Mouse (Mus musculus): ENCODE results near the gene Ide.

The Ide gene

DNA sequence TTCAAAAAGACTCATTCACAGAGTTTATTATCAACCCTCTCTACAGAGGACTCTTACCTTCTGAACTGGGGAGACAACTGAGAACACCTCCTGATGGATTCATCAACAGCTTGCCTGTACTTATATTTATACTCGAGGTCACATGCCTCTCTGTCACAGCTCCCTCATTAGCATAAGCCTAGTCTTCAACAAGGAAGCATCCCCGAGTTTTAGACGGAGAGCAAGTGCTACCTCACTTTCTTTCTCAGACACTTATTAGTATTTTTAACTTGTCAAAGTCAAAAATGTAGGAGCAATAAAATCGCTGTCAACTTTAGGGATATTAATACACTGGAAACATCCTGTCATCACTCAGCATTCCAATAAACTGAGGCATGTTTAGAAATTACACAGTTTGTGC lies at the start of gene Ide:
Gene Ide, minus strand, starts transcription at position 101 of the 400 bp plus-strand sequence.
- DNase-seq (ENCODE audit: low read depth, low spot score) = peak; percentile 47

DNA sequence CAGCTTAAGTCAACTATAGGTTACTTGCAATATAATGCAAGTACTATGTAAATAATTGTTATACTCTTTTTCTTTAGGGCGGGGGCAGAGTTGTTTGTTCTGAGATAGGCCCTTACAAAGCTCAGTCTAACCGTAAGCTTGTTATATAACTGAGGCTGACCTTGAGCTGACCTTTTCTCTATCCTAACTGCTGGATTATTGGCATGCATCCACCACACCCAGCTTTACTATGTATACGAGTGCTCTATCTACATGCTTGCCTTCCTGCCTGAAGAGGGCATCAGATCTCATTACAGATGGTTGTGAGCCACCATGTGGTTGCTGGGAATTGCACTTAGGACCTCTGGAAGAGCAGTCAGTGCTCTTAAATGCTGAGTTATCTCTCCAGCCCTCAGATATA lies 48.5 kb upstream of the Ide start:
- DNase-seq (ENCODE audit: low read depth, low spot score) = no peak

DNA sequence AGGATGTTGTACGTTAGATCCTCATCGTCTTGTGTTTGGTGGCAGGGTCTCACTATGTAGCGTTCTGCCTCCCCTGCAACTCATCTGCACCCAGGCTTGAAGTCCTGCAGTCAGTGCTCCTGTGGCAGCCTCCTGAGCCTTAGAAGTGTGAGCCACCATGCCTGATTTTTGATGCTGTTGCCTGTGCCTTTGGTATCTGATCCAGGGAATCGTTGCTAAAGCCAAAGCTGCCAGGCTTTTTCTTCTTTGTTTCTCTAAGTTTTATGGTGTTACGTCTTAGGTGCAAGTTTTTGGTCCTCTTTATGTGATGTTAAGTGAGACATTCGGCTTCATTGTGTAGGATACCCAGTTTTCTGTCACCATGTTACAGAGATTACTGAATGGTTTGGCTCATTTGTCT lies 41.2 kb upstream of the Ide start:
- no peak for DNase-seq (ENCODE audit: low read depth, low spot score)

DNA sequence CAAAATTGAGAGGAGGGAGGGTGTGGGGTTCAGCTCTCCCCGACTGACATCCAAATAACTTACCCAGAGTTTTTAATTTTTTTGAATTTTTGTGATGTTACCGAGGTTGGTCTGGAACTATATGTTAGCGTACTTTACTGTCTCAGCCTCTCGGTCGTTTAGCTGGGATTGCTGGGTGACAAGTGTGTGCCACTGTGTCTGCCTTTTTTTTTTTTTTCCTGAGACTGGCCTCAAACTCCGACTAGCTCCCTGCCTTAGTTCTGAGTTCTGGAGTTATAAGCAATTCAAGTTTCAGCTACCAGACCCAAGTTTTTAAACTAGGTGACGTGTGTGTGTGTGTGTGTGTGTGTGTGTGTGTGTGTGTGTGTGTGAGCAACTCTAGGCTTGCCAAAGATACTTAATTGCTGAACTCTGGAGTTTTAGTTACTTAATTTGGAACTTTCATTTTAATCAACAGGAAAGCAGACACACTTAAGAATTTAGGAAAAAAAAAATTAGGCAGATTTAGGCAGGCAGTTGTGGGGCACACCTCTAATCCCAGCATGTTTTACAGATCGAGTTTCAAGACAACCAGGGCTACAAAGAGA lies 39.8 kb upstream of the Ide start:
- no peak for DNase-seq (ENCODE audit: low read depth, low spot score)

DNA sequence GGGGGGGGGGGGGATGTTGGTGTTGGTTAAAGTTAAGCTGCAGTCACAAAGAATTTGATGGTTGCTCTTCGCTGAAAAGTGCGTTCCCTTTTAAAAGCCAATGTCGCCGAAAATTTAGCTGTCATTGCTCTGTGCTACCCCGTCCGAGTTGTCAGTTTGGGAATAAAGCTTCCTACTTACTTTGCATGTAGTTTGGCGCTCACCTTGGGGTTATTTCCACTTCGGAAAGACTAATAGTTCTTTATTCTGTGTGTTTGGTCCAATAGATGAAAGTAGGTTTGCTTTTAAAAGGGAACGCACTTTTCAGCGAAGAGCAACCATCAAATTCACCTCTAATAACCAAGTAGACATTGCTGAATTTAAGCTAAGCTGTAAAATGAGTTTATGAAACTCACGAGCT lies 39.2 kb upstream of the Ide start:
- DNase-seq (ENCODE audit: low read depth, low spot score) = no peak

DNA sequence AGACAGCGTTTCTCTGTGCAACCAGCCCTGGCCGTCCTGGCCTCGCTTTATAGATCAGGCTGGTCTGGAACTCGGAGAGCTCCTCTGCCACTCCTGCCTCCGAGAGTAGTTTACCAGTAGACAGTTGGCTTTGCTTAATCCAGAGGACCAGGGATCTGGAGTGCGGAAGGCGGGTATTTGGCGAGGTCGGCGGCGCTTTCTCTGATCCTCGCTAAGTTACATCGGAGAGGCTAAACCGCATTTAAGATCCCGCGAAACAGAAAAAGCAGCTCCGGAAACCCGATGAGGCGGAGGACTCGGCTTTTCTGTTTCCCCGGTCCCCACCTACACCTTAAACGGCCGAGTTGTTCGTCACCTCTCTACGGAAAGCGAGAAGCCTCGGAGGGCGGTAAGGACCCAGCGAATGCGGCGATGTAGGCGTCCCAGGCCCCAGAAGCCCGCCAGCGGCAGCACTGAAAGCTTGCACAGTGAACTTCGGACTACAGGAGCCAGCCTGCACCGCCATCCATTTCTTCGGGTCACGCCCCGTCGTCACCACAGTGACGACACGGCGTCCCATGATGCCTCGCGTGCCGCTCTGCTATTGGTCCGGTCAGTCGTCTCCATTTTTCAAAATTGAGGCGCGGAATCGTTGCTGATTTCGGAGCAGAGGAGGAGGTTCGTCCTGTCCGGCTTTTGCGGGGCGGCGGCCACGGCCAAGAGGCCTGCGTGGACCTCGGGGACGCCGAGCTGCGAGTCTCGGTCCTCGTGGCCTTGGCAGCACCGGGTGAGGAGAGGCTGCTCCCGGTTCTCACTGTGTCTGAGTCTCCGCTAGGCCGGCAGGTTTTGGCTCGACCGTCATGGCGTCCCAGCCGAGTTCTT lies 38.3 kb upstream of the Ide start, which contains the start of gene Kif11:
Gene Kif11, plus strand, starts transcription at position 649 of the 861 bp plus-strand sequence.
- peak; percentile 99 for DNase-seq (ENCODE audit: low read depth, low spot score)

DNA sequence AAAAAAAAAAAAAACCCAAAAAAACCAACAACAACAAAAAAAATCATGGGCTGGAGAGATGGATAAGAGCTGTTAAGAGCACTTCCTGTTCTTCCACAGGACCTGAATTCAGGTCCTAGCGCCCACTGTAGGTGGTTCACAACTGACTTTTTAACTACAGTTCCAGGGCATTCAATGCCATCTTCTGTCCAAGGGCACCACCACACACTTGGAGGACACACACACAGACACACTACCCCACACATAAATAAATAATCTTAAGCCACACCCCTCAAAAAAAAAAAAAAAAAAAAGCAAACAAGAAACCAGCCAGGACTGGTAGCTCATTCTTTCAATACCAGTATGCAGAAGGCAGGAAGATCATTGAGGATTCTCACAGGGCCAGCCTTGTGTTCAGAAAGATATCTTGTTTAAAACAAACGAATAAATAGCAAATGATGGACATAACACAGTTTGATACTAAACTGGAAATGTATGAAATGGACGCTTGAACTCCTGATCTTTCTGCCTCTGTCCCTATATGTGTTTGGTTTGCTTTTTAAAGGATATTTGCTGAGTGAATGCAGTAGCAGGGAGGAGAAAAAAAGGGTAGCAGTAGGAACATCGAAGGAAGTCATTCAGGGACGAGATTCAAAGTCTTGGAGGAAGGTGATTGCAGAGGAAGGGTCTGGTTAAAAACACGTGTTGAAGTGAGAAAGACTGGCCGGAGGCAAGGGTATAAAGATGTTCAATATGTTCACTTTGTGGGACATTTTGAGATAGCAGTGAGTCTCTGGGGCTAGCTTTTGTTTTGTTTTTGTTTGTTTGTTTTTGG lies 37.5 kb upstream of the Ide start:
- peak; percentile 8 for DNase-seq (ENCODE audit: low read depth, low spot score)

DNA sequence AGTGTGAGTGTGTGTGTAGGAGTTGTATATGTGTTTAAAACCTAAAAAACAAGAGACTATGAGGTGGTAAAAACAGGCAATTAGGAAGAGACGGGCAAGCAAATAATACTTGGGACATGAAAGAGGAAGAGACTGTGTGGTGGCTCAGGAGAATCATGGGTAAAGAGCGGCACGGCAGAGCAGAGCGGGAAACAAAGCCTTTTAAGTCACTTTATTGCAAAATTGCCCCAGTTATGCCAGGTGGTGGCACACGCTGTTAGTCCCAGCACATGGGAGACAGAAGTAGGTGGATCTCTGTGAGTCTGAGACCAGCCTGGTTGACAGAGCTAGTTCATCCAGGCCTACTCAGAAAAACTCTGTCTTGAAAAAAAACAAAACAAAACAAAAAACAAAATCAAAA lies 32.7 kb upstream of the Ide start:
- DNase-seq (ENCODE audit: low read depth, low spot score) = peak; percentile 34

DNA sequence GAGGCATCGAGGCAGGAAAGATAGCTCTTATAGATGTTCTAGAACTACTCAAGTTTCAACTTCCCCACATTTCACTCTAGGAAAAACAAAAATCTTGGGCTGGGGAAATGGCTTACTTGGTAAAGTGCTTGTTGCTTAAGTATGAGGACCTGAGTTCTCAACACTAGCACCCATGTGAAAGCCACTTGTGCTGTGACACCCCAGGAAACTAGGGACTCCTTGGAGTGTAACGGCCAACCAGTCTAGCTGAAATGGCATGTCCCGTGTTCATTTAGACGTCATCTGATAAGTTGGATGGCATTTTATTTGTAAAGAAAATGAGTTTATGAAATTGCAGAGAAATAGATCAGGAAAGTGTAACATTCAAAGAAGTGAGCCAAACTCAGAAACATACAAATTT lies 32.3 kb upstream of the Ide start:
- no peak for DNase-seq (ENCODE audit: low read depth, low spot score)

DNA sequence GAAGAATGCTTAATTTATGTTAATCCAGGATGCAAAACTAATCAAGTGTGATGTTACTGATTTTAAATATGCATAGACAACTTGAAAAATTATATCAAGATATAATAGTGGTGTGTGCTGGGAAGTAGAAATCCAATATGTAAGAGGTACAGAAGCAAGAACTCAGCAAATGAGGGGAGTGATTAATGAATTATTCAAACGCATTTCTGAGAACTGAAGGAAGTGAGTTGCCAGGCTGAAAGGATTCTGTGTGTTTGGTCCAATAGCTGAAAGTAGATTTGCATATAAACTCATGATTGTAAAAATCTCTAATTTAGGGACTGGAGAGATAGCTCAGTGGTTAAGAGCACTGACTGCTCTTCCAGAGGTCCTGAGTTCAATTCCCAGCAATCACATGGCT lies 31.3 kb upstream of the Ide start:
- no peak for DNase-seq (ENCODE audit: low read depth, low spot score)

DNA sequence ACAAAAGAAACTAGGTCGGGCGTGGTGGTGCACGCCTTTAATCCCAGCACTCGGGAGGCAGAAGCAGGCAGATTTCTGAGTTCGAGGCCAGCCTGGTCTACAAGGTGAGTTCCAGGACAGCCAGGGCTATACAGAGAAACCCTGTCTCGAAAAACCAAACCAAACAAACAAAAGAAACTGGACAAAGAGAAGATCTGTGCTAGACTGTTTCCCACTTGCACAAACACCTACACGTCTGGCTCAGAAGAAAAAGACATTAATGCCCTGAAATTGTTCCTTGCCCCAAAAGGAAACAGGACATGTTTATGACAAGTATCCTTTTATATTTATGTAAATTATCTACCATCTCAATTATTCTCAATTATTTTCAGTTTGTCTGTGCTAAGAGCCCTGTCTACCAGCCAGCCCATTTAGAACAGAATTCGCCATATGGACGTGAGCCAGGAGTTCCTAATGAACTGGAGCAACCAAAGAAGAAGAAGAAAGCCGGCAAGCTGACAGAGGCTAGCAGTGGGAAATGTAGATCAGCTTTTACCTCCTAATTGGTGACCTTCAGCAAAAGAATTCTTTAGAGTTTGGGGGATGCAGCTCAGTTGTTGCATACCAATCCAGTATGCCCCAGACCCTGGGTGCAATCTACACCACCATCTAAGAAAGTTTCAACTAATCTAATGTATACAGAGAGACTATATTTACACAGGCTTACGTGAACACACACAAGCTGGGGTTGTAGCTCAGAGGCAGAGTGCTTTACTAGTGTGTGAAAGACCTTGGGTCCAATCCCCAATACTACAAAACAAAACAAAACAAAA lies 25.7 kb upstream of the Ide start:
- peak; percentile 47 for DNase-seq (ENCODE audit: low read depth, low spot score)

DNA sequence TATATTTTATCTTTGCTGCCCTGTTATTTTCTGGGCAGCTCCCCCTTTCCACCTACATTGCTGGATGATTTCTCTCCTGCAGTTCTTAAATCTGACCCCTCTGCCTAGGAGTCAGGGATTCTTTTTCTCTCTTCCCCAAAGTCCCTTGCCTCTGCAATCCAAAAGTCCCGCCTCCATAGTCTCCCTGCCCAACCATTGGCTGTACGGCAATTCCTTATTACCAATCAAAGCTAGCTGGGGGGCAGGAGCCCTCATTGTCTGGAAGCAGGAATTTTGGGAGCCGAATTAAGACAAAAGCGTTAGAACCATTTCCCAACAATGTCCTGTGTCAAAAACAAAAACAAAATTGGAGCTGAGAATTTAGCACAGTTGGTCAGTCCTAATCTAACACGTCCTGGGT lies 24.9 kb upstream of the Ide start:
- no peak for DNase-seq (ENCODE audit: low read depth, low spot score)

DNA sequence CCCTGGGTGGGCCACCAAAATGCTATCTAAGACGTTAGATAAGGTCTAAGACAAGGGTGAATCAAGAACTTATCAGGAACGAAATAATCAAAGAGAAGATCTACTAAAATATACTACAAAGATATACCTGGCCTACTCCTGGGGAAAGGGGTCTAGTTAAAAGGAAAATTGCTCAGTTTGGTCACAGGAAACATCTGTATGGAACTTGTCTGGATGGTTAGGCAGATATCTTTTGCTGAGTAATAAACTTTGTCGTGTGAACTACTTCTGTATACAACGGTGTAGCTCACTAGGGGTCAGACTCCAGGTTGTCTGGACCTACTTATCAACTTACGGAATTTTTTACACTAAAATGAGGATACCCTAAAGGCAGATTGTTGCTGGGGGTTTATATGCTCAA lies 22.4 kb upstream of the Ide start:
- no peak for DNase-seq (ENCODE audit: low read depth, low spot score)

DNA sequence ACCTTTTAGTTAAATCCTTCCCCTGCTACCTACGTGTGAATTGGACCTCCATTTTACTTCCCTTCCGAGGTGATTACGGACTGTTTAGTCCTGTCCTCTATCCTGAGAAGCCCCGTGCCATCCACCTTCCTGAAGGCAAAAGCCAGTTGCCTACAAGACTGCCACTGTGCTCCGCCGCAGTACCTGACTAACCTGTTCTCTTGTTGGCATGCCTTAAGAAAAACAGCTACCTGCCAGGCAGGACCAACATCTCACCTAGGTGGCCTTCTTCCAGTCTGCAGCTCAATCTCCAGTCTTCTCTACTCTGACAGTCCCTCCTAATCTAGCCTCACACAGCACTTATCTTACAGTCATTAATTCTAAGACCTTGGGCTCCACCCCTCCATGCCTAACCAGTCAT lies 15.7 kb upstream of the Ide start:
- no peak for DNase-seq (ENCODE audit: low read depth, low spot score)

DNA sequence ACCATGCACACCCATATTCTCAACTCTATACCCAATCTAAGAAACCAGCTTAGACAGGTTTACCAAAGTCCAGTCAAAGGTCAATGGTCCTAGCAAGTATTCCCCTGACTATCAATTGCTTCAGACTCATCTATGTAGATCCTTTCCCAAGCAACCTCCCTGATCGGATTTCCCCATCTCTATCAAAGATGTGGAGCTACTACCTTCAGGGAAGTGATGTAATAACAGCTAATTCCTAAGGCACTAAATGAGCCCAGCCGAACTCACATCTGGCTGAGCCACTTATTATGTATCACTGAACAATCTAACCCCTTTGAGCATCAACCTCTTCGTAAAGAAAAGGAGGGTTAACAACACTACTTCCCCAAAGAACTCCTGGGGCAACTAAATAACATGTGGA lies 15.1 kb upstream of the Ide start:
- DNase-seq (ENCODE audit: low read depth, low spot score) = no peak

DNA sequence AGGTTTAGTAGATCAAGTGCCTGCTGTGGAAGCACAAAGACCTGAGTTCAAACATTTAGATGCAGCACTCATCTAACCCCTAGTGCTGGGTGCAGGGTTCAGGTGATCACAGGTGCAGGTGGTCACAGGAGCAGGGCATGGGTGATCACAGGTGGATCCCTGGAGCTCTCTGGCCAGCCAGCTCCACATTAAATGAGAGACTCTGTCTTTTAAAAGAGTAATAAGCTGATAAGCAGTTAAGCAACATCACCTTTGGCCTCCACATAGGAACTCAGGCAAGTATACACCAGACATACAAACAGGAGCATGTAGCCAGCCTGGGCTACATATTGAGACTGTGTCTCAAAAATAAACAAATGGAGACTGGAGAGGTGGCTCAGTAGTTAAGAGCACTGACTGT lies 11.3 kb upstream of the Ide start:
- DNase-seq (ENCODE audit: low read depth, low spot score) = no peak

DNA sequence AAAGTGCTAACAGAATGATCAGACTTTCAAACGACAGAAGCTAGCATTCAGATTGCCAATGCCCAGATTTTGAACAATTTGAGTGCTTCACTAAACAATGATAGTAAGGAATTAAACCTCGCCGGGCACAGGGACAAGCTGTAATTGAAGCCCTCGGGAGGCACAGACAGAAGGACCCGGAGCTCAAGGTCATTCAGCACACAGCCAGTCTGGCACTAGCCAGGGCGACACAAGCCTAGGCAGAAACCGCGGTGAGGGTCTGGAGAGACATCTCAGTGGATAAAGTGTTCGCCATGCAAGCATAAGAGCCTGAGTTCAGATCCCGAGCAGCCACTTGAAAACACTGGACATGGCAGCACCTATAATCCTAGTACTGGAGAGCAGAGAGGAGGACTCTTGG lies 10.7 kb upstream of the Ide start:
- no peak for DNase-seq (ENCODE audit: low read depth, low spot score)

DNA sequence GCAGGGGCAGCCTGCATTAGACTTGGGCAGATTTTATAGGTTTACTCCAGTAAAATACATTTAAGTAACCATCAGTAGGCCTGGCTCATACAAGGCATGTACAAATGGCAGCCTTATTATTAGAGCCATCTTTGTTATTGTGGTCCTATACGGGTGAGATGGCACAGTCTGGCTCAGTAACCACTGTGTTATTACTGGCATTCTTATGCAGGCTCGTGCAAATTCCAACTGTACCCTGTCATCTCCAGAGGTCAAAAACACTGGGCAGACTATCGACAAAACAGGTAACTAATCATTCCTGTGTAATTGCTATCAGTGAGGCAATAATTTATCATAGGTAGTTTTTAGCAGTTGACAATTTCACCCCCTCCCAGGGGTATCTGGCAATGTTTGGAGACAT lies 8.6 kb upstream of the Ide start:
- no peak for DNase-seq (ENCODE audit: low read depth, low spot score)

DNA sequence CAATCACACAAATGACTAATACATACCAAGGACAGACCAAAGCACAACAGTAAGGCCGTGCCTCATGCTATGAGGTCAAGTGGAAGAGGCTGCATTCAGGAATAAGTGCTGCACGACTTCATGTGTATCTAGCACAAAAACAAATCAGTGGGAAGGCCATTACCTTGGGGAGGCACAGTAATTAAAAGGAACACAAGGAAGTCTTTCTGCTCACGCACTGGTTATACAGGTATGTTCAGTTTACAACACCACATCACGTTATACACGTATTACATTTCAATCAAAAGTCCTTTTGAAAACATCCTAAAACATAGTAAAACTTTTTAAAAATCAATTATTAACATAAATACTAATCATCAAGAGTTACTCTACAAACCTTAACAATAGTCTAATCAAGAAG lies 6.2 kb upstream of the Ide start:
- DNase-seq (ENCODE audit: low read depth, low spot score) = no peak

DNA sequence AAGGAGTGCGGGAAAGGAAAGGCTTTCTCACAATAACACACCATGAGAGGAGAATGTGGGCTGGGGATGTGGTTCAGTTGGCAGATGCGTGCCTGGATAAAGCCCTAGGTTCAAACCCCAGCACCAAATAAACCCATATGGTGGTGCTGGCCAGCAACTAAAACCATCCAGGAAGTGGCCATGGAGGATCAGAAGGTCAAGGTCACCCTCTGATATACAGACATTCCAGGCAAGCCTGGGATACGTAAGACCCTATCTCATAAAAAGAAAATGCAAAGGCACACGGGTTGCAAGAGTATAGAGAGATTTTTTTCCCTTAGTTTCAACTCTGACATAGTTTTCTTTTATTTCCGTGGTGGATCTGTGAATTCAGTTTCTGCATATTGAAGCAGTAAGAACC lies 3.3 kb upstream of the Ide start:
- no peak for DNase-seq (ENCODE audit: low read depth, low spot score)

DNA sequence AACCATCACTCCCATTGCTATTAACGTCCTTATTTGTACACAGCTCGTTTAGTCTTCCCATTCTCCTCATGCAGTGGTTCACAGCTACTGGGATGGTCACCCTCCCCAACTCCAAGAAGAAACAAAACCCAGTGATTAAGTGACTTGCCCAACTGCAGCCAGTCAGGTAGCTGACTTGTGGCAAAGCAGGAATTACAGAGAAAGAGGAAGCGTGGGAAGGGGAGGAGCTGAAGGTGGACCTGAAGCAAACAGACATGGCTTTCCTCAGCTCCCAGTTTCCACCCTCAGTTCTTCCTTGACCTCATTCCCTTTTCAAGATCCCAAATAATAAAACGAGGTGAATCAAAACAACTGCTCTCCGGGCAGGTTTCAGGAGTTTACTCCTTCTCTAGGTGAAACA lies 2.8 kb upstream of the Ide start:
- no peak for DNase-seq (ENCODE audit: low read depth, low spot score)

DNA sequence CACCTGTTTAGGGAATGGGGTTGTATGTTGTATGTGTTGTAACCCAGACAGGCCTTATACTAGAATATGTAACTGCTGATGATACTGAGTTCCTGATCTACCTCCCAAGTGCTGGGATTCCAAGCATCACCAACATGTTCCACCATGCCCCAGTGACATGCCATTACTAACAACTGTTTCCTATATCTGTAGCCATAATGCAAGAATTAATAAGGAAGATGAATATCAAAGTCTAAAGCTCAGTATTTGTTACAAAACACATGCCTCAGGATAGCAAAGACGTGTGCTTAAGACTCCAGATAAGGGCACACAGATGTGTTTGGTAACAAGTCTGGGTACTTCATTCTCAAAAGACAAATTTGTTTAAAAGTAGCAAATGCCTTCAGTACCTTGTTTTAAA lies 2.3 kb downstream of the Ide start:
- no peak for DNase-seq (ENCODE audit: low read depth, low spot score)
